Mouse (Mus musculus): ENCODE measurements around the gene Ect2l. TPM values are rescaled to one million over a fixed set of nuclear protein-coding genes. Genes with fewer than 3 reads are reported as not detected.

Ect2l gene
- not detected in 2 replicates for polyA plus RNA-seq (2012; rRNA removed; ENCODE audit: low replicate concordance)

DNA sequence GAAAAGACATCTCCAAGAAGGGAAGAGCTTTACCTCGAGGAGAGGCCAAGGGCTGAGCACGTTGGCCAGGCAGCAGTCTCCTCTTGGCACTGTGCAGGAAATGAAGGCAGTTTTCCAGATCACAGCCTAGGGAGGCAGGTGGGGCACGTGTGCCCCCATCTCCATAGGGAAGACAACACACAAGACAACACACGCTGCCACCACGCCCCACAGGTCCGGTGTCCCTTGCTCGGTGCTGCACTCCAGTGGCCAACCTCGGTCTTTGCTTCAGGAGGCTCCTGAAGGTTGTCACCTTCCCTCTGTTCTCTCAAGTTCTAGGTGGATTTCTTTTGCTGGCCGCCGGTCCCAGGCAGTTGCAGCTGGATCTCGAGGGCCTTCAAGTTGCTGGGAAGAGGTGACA is at the start of gene Ect2l:
Ect2l (minus strand) TSS at position 165 of the 400 bp plus-strand sequence.

DNA sequence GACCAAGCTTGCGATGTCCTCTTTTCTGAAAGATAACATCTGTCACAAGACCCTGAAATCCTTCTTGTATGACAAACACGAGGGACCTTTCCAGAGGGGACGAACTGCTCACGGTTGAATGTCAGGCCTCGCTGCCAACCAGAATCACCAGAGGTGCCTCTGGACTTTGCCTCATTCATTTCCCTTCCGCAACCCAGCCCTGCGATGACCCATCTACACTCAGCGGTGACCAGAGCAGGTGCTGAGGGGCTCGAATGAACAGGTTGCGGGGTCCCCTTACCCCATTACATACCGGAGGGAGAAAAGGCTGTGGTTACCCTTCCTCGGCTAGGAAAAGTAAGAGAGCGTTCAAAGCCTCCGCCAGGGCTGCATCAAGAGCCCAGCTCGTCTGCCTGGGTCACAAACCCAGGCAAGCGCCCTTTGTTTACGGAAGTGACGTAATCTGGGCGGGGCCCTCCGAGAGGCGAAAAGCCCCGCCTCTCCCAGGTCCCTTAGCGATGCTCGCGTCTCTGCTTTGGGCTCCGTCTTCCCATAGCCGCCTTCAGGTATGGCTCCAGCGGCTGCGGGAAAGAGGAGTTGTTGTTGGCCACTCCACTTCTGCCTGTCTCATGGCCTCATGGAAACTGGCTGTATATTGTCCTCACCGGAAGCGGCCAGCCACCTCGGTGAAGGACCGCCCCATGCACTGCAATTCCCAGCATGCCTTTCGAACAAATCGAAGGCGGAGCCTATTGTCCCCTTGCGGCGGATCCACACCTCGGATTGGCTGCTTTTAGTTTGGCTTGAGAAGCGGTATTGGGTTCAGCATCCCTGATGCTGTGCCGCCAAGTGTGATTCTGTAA is 24.1 kb upstream of the Ect2l start, which contains the start of gene Ccdc28a:
Ccdc28a (minus strand) TSS at position 439 of the 842 bp plus-strand sequence.

Other genes with a start within 250 kb of the Ect2l start
- 1.1 and 4.9 TPM in 2 replicates for gene Abracl, start 187.6 kb downstream of the Ect2l start, polyA plus RNA-seq (2012; rRNA removed; ENCODE audit: low replicate concordance)
- gene Reps1, start 155.0 kb downstream of the Ect2l start, polyA plus RNA-seq (2012; rRNA removed; ENCODE audit: low replicate concordance): 8.9 and 14.0 TPM in 2 replicates
- 26.7 and 32.5 TPM in 2 replicates for gene Ccdc28a, start 24.1 kb upstream of the Ect2l start, polyA plus RNA-seq (2012; rRNA removed; ENCODE audit: low replicate concordance)
- gene Nhsl1, start 108.1 kb upstream of the Ect2l start, polyA plus RNA-seq (2012; rRNA removed; ENCODE audit: low replicate concordance): 15.1 and 15.3 TPM in 2 replicates

Data from duodenum, adult 2 months (tissue).